Mouse (Mus musculus) bone marrow, adult 2 months (tissue): Measurements from ENCODE around the gene Shisa5. TPM values are rescaled to one million over a fixed set of nuclear protein-coding genes. Genes with fewer than 3 reads are reported as not detected.

ENCODE experiments used
- H3K27ac ChIP-seq: fragments of 200-500 bp; 2 replicates; pipeline ENCODE4 v1.5.1; 2012; ENCODE audit warnings: low read depth, mild to moderate bottlenecking, control low read depth, inconsistent platforms, low read length; ENCODE audit not compliant: control insufficient read depth, poor library complexity, insufficient read depth
- H3K4me1 ChIP-seq: fragments of 200-500 bp; 2 replicates; pipeline ENCODE4 v1.6.1; 2011; ENCODE audit warnings: low read length; ENCODE audit not compliant: control insufficient read depth, insufficient read depth
- H3K4me3 ChIP-seq: fragments of 200-500 bp; replicated peaks from 2 replicates; pipeline ENCODE3; 2011; ENCODE audit warnings: mild to moderate bottlenecking, low read depth, low read length, control low read depth; ENCODE audit not compliant: control insufficient read depth
- CTCF ChIP-seq: fragments of 200-500 bp; IDR thresholded peaks from 2 replicates; pipeline ENCODE4 v1.5.1; 2011; ENCODE audit warnings: low read length, control low read depth; ENCODE audit not compliant: control insufficient read depth, insufficient read depth
- POLR2A ChIP-seq: fragments of 200-500 bp; IDR thresholded peaks from 2 replicates; pipeline ENCODE4 v1.6.1; 2011; ENCODE audit warnings: low read depth, mild to moderate bottlenecking, control low read depth, low read length, borderline replicate concordance; ENCODE audit not compliant: control insufficient read depth
- WGBS: fragments of 180-500 bp; shearing (Covaris S2); methylation state at CpG from one replicate; pipeline ENCODE4 v1.1.7; 2018; 5-methylcytosine and 5-hydroxymethylcytosine counted together
- polyA plus RNA-seq: library from polyadenylated mRNA; stranded (reverse); fragments of >200 nt; gene quantifications from 2 replicates; pipeline ENCODE4 v1.2.4, GENCODE M21; 2011; ENCODE audit warnings: low replicate concordance; ENCODE audit not compliant: missing spikeins, insufficient read depth, insufficient read length

Gene Shisa5
- polyA plus RNA-seq: 69.2 and 133 TPM in 2 replicates

- no peak for TF ChIP-seq CTCF
- peak; percentile 81; the same call in 1 of the 2 replicates for TF ChIP-seq POLR2A
- Histone ChIP-seq H3K4me3 (peak within 1 kb of the TSS; percentile 78), H3K27ac (peak within 1 kb of the TSS; percentile 78), H3K4me1 (no peaks in the 10 kb centered on the region; the same call in 1 of the 2 replicates)
- WGBS: under 1% methylated on average over 40 of the region's 40 CpGs
Observed at GRCm38 (mm10) chr9:109038086-109038895, at the start of gene Shisa5. Shisa5 (plus strand) TSS chr9:109038565.

- WGBS: 35% methylated on average over 4 of the region's 4 CpGs
- Histone ChIP-seq H3K4me1 (peaks cover 2% of the 10 kb centered on the region; the same call in 1 of the 2 replicates), H3K4me3 (no peak overlapping the region), H3K27ac (peak overlapping the region; percentile 29; the same call in 1 of the 2 replicates)
- TF ChIP-seq POLR2A: no peak
- TF ChIP-seq CTCF: no peak
Observed at GRCm38 (mm10) chr9:108989802-108990461, 48.4 kb upstream of the Shisa5 start.

GRCm38 (mm10) chr9:108990462-108990820 lies 47.9 kb upstream of the Shisa5 start:
- no peak for TF ChIP-seq CTCF
- TF ChIP-seq POLR2A: no peak
- no peak overlapping the region for H3K4me3 ChIP-seq
- H3K4me1 ChIP-seq: peaks cover 4% of the 10 kb centered on the region; the same call in 1 of the 2 replicates
- peak overlapping the region; percentile 29; the same call in 1 of the 2 replicates for H3K27ac ChIP-seq
- 74% methylated on average over 7 of the region's 7 CpGs for WGBS

- peak; percentile 89 for TF ChIP-seq POLR2A
- TF ChIP-seq CTCF: no peak
- WGBS: under 1% methylated on average over 31 of the region's 31 CpGs
- H3K4me1 ChIP-seq: peaks cover 6% of the 10 kb centered on the region; the same call in 1 of the 2 replicates
Observed at GRCm38 (mm10) chr9:108991428-108992084, 46.8 kb upstream of the Shisa5 start, which contains the start of gene Pfkfb4. Pfkfb4 (plus strand) TSS chr9:108991778.

GRCm38 (mm10) chr9:108992085-108992469 lies 46.3 kb upstream of the Shisa5 start:
- 16% methylated on average over 18 of the region's 18 CpGs for WGBS
- TF ChIP-seq CTCF (no peak), POLR2A (no peak)
- H3K4me1 ChIP-seq: peaks cover 6% of the 10 kb centered on the region; the same call in 1 of the 2 replicates
- peak overlapping the region; percentile 82 for H3K4me3 ChIP-seq
- peak overlapping the region; percentile 41 for H3K27ac ChIP-seq

More at GRCm38 (mm10) chr9:108991428-108992084, 46.8 kb upstream of the Shisa5 start, which contains the start of gene Pfkfb4:
- H3K4me3 ChIP-seq: peak within 1 kb of the TSS; percentile 82
- H3K27ac ChIP-seq: peak within 1 kb of the TSS; percentile 86

- H3K4me1 ChIP-seq: peaks cover 6% of the 10 kb centered on the region; the same call in 1 of the 2 replicates
- peak overlapping the region; percentile 53 for H3K4me3 ChIP-seq
- TF ChIP-seq CTCF (0 out of 2 replicates have a peak, but pooled peaks have one; percentile 5), POLR2A (no peak)
- WGBS: 64% methylated on average over 9 of the region's 9 CpGs
- no peak overlapping the region; the same call in 1 of the 2 replicates for H3K27ac ChIP-seq
Observed at GRCm38 (mm10) chr9:108992620-108993361, 45.6 kb upstream of the Shisa5 start.

GRCm38 (mm10) chr9:108996411-108996810 lies 42.0 kb upstream of the Shisa5 start:
- H3K4me3 ChIP-seq: peak overlapping the region; percentile 51
- peaks cover 15% of the 10 kb centered on the region; the same call in 1 of the 2 replicates for H3K4me1 ChIP-seq
- TF ChIP-seq POLR2A: no peak
- TF ChIP-seq CTCF: 0 out of 2 replicates have a peak, but pooled peaks have one; percentile 1
- H3K27ac ChIP-seq: peak overlapping the region; percentile 93
- WGBS: 55% methylated on average over 9 of the region's 9 CpGs
